Mouse (Mus musculus): Measurements from ENCODE around the gene Scamp5. TPM values are rescaled to one million over a fixed set of nuclear protein-coding genes. Genes with fewer than 3 reads are reported as not detected.

The Scamp5 gene
- polyA plus RNA-seq, 1 experiment from 2014 or later, result 90.0 TPM

GRCm38 (mm10) chr9:57501861-57502260, 34.0 kb upstream of the Scamp5 start:
- H3K4me1 ChIP-seq (replicated peaks; ENCODE audit: control insufficient read depth, insufficient read depth, low read length), result peaks cover 63% of the 10 kb centered on the region
- ATAC-seq (ENCODE audit: low FRiP score) (peak; percentile 71), DNase-seq (ENCODE audit: low spot score) (peak; percentile 77)
- WGBS, result under 1% methylated on average over 20 of the region's 20 CpGs
- peak overlapping the region; percentile 88 for H3K27ac ChIP-seq
- H3K9ac ChIP-seq, result peak overlapping the region; percentile 50
- no peaks in the 10 kb centered on the region for H3K9me3 ChIP-seq (ENCODE audit: control insufficient read depth, low read length)
- peaks cover 39% of the 10 kb centered on the region for H3K27me3 ChIP-seq (ENCODE audit: control insufficient read depth, insufficient read depth, low read length)
- H3K4me2 ChIP-seq (replicated peaks), result peak overlapping the region; percentile 73
- peak overlapping the region; percentile 24 for H3K4me3 ChIP-seq (replicated peaks; ENCODE audit: low read length)
- no peaks in the 10 kb centered on the region for H3K36me3 ChIP-seq (replicated peaks; ENCODE audit: control insufficient read depth, insufficient read depth)

GRCm38 (mm10) chr9:57501452-57501851, 33.6 kb upstream of the Scamp5 start:
- Histone ChIP-seq H3K9me3 (ENCODE audit: control insufficient read depth, low read length) (no peaks in the 10 kb centered on the region), H3K4me2 (replicated peaks) (peak overlapping the region; percentile 73), H3K9ac (peak overlapping the region; percentile 50), H3K27ac (peak overlapping the region; percentile 88), H3K4me3 (replicated peaks; ENCODE audit: low read length) (peak overlapping the region; percentile 24), H3K27me3 (ENCODE audit: control insufficient read depth, insufficient read depth, low read length) (peaks cover 39% of the 10 kb centered on the region), H3K4me1 (replicated peaks; ENCODE audit: control insufficient read depth, insufficient read depth, low read length) (peaks cover 63% of the 10 kb centered on the region), H3K36me3 (replicated peaks; ENCODE audit: control insufficient read depth, insufficient read depth) (no peaks in the 10 kb centered on the region)
- 3% methylated on average over 13 of the region's 13 CpGs for WGBS
- DNase-seq (ENCODE audit: low spot score) (no peak), ATAC-seq (ENCODE audit: low FRiP score) (no peak)

- WGBS, result 42% methylated on average over 7 of the region's 7 CpGs
- no peaks in the 10 kb centered on the region for H3K36me3 ChIP-seq (replicated peaks; ENCODE audit: control insufficient read depth, insufficient read depth)
- H3K4me1 ChIP-seq (replicated peaks; ENCODE audit: control insufficient read depth, insufficient read depth, low read length), result peaks cover 39% of the 10 kb centered on the region
- peak overlapping the region; percentile 62 for H3K27ac ChIP-seq
- no peak overlapping the region for H3K4me3 ChIP-seq (replicated peaks; ENCODE audit: low read length)
- ATAC-seq (ENCODE audit: low FRiP score) (no peak), DNase-seq (ENCODE audit: low spot score) (no peak)
- H3K27me3 ChIP-seq (ENCODE audit: control insufficient read depth, insufficient read depth, low read length), result peaks cover 23% of the 10 kb centered on the region
- peak overlapping the region; percentile 31; the same call in 1 of the 2 replicates for H3K9ac ChIP-seq
- peak overlapping the region; percentile 19; the same call in 1 of the 2 replicates for H3K4me2 ChIP-seq (replicated peaks)
- H3K9me3 ChIP-seq (ENCODE audit: control insufficient read depth, low read length), result no peaks in the 10 kb centered on the region
Measured at GRCm38 (mm10) chr9:57498536-57498935, 30.7 kb upstream of the Scamp5 start.

- no peak for ATAC-seq (ENCODE audit: low FRiP score)
- H3K27me3 ChIP-seq (ENCODE audit: control insufficient read depth, insufficient read depth, low read length), result peaks cover 12% of the 10 kb centered on the region
- no peak overlapping the region for H3K27ac ChIP-seq
- DNase-seq (ENCODE audit: low spot score), result no peak
- no peak overlapping the region for H3K4me2 ChIP-seq (replicated peaks)
- no peaks in the 10 kb centered on the region for H3K9me3 ChIP-seq (ENCODE audit: control insufficient read depth, low read length)
- H3K4me1 ChIP-seq (replicated peaks; ENCODE audit: control insufficient read depth, insufficient read depth, low read length), result peaks cover 27% of the 10 kb centered on the region
- H3K9ac ChIP-seq, result no peak overlapping the region
- no peaks in the 10 kb centered on the region for H3K36me3 ChIP-seq (replicated peaks; ENCODE audit: control insufficient read depth, insufficient read depth)
- H3K4me3 ChIP-seq (replicated peaks; ENCODE audit: low read length), result no peak overlapping the region
- 58% methylated on average over 5 of the region's 5 CpGs for WGBS
Measured at GRCm38 (mm10) chr9:57497236-57497635, 29.4 kb upstream of the Scamp5 start.

- Histone ChIP-seq H3K4me2 (replicated peaks) (no peak overlapping the region), H3K9me3 (ENCODE audit: control insufficient read depth, low read length) (no peaks in the 10 kb centered on the region), H3K9ac (no peak overlapping the region), H3K27ac (no peak overlapping the region), H3K36me3 (replicated peaks; ENCODE audit: control insufficient read depth, insufficient read depth) (no peaks in the 10 kb centered on the region), H3K4me1 (replicated peaks; ENCODE audit: control insufficient read depth, insufficient read depth, low read length) (peaks cover 14% of the 10 kb centered on the region; the same call in 1 of the 2 replicates), H3K27me3 (ENCODE audit: control insufficient read depth, insufficient read depth, low read length) (peaks cover 8% of the 10 kb centered on the region; the same call in 1 of the 2 replicates), H3K4me3 (replicated peaks; ENCODE audit: low read length) (no peak overlapping the region)
- DNase-seq (ENCODE audit: low spot score), result no peak
- no peak for ATAC-seq (ENCODE audit: low FRiP score)
Measured at GRCm38 (mm10) chr9:57494970-57495369, 27.1 kb upstream of the Scamp5 start.

- ATAC-seq (ENCODE audit: low FRiP score), result no peak
- 96% methylated on average over 2 of the region's 2 CpGs for WGBS
Measured at GRCm38 (mm10) chr9:57493532-57493931, 25.7 kb upstream of the Scamp5 start.

GRCm38 (mm10) chr9:57487807-57488206, 19.9 kb upstream of the Scamp5 start:
- no peaks in the 10 kb centered on the region for H3K9me3 ChIP-seq (ENCODE audit: control insufficient read depth, low read length)
- no peaks in the 10 kb centered on the region for H3K36me3 ChIP-seq (replicated peaks; ENCODE audit: control insufficient read depth, insufficient read depth)
- no peak overlapping the region for H3K9ac ChIP-seq
- no peak overlapping the region for H3K4me3 ChIP-seq (replicated peaks; ENCODE audit: low read length)
- H3K4me2 ChIP-seq (replicated peaks), result no peak overlapping the region
- no peak for ATAC-seq (ENCODE audit: low FRiP score)
- no peaks in the 10 kb centered on the region for H3K27me3 ChIP-seq (ENCODE audit: control insufficient read depth, insufficient read depth, low read length)
- 78% methylated on average over 7 of the region's 7 CpGs for WGBS
- no peaks in the 10 kb centered on the region for H3K4me1 ChIP-seq (replicated peaks; ENCODE audit: control insufficient read depth, insufficient read depth, low read length)
- no peak overlapping the region for H3K27ac ChIP-seq
- no peak for DNase-seq (ENCODE audit: low spot score)

More at GRCm38 (mm10) chr9:57493532-57493931, 25.7 kb upstream of the Scamp5 start:
- no peak for DNase-seq (ENCODE audit: low spot score)
- no peak overlapping the region for H3K9ac ChIP-seq
- no peak overlapping the region for H3K4me3 ChIP-seq (replicated peaks; ENCODE audit: low read length)
- peaks cover 5% of the 10 kb centered on the region; the same call in 1 of the 2 replicates for H3K4me1 ChIP-seq (replicated peaks; ENCODE audit: control insufficient read depth, insufficient read depth, low read length)
- no peaks in the 10 kb centered on the region for H3K9me3 ChIP-seq (ENCODE audit: control insufficient read depth, low read length)
- no peaks in the 10 kb centered on the region for H3K27me3 ChIP-seq (ENCODE audit: control insufficient read depth, insufficient read depth, low read length)
- no peak overlapping the region for H3K27ac ChIP-seq
- H3K36me3 ChIP-seq (replicated peaks; ENCODE audit: control insufficient read depth, insufficient read depth), result no peaks in the 10 kb centered on the region
- H3K4me2 ChIP-seq (replicated peaks), result no peak overlapping the region

GRCm38 (mm10) chr9:57485774-57486173, 17.9 kb upstream of the Scamp5 start:
- Histone ChIP-seq H3K4me3 (replicated peaks; ENCODE audit: low read length) (no peak overlapping the region), H3K27ac (no peak overlapping the region), H3K9me3 (ENCODE audit: control insufficient read depth, low read length) (no peaks in the 10 kb centered on the region), H3K4me1 (replicated peaks; ENCODE audit: control insufficient read depth, insufficient read depth, low read length) (no peaks in the 10 kb centered on the region), H3K9ac (no peak overlapping the region), H3K36me3 (replicated peaks; ENCODE audit: control insufficient read depth, insufficient read depth) (no peaks in the 10 kb centered on the region), H3K4me2 (replicated peaks) (no peak overlapping the region), H3K27me3 (ENCODE audit: control insufficient read depth, insufficient read depth, low read length) (no peaks in the 10 kb centered on the region)
- DNase-seq (ENCODE audit: low spot score) (peak; percentile 95), ATAC-seq (ENCODE audit: low FRiP score) (no peak)
- WGBS, result 12% methylated on average over 7 of the region's 7 CpGs

GRCm38 (mm10) chr9:57468914-57469313, 1.1 kb upstream of the Scamp5 start:
- H3K36me3 ChIP-seq (replicated peaks; ENCODE audit: control insufficient read depth, insufficient read depth), result no peaks in the 10 kb centered on the region
- ATAC-seq (ENCODE audit: low FRiP score) (no peak), DNase-seq (ENCODE audit: low spot score) (no peak)
- no peaks in the 10 kb centered on the region for H3K9me3 ChIP-seq (ENCODE audit: control insufficient read depth, low read length)
- 72% methylated on average over 4 of the region's 4 CpGs for WGBS
- no peaks in the 10 kb centered on the region for H3K27me3 ChIP-seq (ENCODE audit: control insufficient read depth, insufficient read depth, low read length)
- no peak overlapping the region for H3K4me2 ChIP-seq (replicated peaks)
- no peak overlapping the region for H3K4me3 ChIP-seq (replicated peaks; ENCODE audit: low read length)
- 0 out of 2 replicates have a peak overlapping the region, but pooled peaks have one; percentile 91 for H3K9ac ChIP-seq
- H3K27ac ChIP-seq, result no peak overlapping the region
- peaks cover 25% of the 10 kb centered on the region for H3K4me1 ChIP-seq (replicated peaks; ENCODE audit: control insufficient read depth, insufficient read depth, low read length)

GRCm38 (mm10) chr9:57467271-57467771, 539 bp downstream of the Scamp5 start:
- Histone ChIP-seq H3K4me3 (replicated peaks; ENCODE audit: low read length) (peak overlapping the region; percentile 69), H3K4me1 (replicated peaks; ENCODE audit: control insufficient read depth, insufficient read depth, low read length) (peaks cover 25% of the 10 kb centered on the region), H3K27ac (peak overlapping the region; percentile 87), H3K4me2 (replicated peaks) (peak overlapping the region; percentile 77), H3K9ac (peak overlapping the region; percentile 91), H3K36me3 (replicated peaks; ENCODE audit: control insufficient read depth, insufficient read depth) (peaks cover 6% of the 10 kb centered on the region; the same call in 1 of the 2 replicates), H3K9me3 (ENCODE audit: control insufficient read depth, low read length) (no peaks in the 10 kb centered on the region), H3K27me3 (ENCODE audit: control insufficient read depth, insufficient read depth, low read length) (no peaks in the 10 kb centered on the region)
- DNase-seq (ENCODE audit: low spot score) (peak; percentile 51), ATAC-seq (ENCODE audit: low FRiP score) (peak; percentile 67)
- 2% methylated on average over 18 of the region's 18 CpGs for WGBS
